Mouse (Mus musculus): Measurements from ENCODE around the gene Ccdc173. TPM values are rescaled to one million over a fixed set of nuclear protein-coding genes. Genes with fewer than 3 reads are reported as not detected.

Gene Ccdc173
- 14.0 TPM for polyA plus RNA-seq (2014; fragmentation: Illumina TruSeq; extraction: RNeasy Lipid Tissue Mini Kit (QIAGEN cat#74804))

GRCm38 (mm10) chr2:69789429-69790069 lies at the start of gene Ccdc173, which contains the start of gene Phospho2:
Ccdc173 (minus strand) TSS chr2:69789575.
Phospho2 (plus strand) TSS chr2:69789623.

DNA sequence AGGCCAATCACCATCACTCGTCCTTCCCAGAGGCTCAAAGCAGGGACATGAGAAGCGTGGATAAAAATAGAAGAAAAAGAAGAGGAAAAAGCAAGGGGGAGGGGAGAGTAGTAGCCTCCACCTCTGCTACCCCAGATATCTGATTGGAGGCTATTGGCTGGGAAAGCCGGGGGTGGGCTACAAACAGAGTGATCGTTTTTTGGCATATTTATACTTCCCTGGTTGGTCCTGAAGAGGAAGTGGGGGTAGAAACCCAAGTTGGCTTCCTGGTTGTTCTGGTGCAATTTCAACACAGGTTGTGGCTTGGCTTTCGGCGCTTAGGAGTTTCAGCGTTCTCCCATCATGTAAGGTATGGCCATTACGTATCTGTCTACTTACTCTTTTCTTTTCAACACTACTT lies 32.3 kb upstream of the Ccdc173 start, which contains the start of gene Klhl23:
TSS of gene Klhl23 (plus strand) at position 234 of the 400 bp plus-strand sequence.

GRCm38 (mm10) chr2:69722273-69722649 lies 67.1 kb downstream of the Ccdc173 start, which contains the start of gene Ppig:
Ppig (plus strand) TSS chr2:69722545.

DNA sequence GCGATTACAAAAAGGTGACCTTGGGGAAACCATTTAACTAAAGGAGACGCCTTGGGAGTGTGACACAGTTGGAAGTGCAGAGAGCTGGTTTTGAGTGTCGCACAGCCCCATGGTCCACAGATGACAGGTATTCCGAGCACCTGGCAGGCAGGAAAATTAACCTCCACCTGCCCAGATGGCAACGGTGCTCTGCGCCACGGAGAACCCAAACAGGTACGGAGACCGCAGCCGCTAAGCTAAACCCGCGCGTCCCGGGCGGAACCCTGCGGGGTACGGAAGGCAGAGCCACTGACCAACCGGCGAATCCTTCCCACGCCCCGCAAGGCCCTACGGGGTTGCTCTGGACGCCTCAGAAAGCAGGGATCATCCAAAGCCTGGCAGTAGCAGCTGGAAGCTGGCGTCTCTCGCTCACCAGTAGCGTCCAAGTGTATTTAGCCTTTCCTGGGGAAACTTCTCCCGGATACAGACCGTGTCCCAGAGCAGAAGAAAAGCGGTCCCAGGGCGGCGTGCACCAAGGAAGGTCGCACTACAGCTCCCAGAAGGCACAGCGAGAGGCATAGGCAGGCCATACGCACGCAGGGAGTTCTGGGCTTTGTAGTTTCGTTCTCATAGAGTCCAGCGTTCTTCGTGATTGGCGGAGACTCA lies 76.3 kb downstream of the Ccdc173 start, which contains the start of gene Fastkd1:
TSS of gene Fastkd1 (minus strand) at position 536 of the 645 bp plus-strand sequence.

Other genes with a start within 250 kb of the Ccdc173 start
- 0.77 TPM for gene Lrp2, start 203.5 kb downstream of the Ccdc173 start, polyA plus RNA-seq (2014; fragmentation: Illumina TruSeq; extraction: RNeasy Lipid Tissue Mini Kit (QIAGEN cat#74804))
- 30.1 TPM for gene Bbs5, start 142.4 kb downstream of the Ccdc173 start, polyA plus RNA-seq (2014; fragmentation: Illumina TruSeq; extraction: RNeasy Lipid Tissue Mini Kit (QIAGEN cat#74804))
- 0.23 TPM for gene Klhl41, start 119.5 kb downstream of the Ccdc173 start, polyA plus RNA-seq (2014; fragmentation: Illumina TruSeq; extraction: RNeasy Lipid Tissue Mini Kit (QIAGEN cat#74804))
- 43.0 TPM for gene Fastkd1, start 76.1 kb downstream of the Ccdc173 start, polyA plus RNA-seq (2014; fragmentation: Illumina TruSeq; extraction: RNeasy Lipid Tissue Mini Kit (QIAGEN cat#74804))
- gene Ppig, start 67.0 kb downstream of the Ccdc173 start, polyA plus RNA-seq (2014; fragmentation: Illumina TruSeq; extraction: RNeasy Lipid Tissue Mini Kit (QIAGEN cat#74804)): 332 TPM
- 84.5 TPM for gene Phospho2, start within 50 bp of the Ccdc173 start, polyA plus RNA-seq (2014; fragmentation: Illumina TruSeq; extraction: RNeasy Lipid Tissue Mini Kit (QIAGEN cat#74804))
- 230 TPM for gene Klhl23, start 32.4 kb upstream of the Ccdc173 start, polyA plus RNA-seq (2014; fragmentation: Illumina TruSeq; extraction: RNeasy Lipid Tissue Mini Kit (QIAGEN cat#74804))
- gene Ssb, start 72.0 kb upstream of the Ccdc173 start, polyA plus RNA-seq (2014; fragmentation: Illumina TruSeq; extraction: RNeasy Lipid Tissue Mini Kit (QIAGEN cat#74804)): 1,183 TPM
- 58.0 TPM for gene Mettl5, start 96.0 kb upstream of the Ccdc173 start, polyA plus RNA-seq (2014; fragmentation: Illumina TruSeq; extraction: RNeasy Lipid Tissue Mini Kit (QIAGEN cat#74804))
- 88.7 TPM for gene Ubr3, start 107.7 kb upstream of the Ccdc173 start, polyA plus RNA-seq (2014; fragmentation: Illumina TruSeq; extraction: RNeasy Lipid Tissue Mini Kit (QIAGEN cat#74804))
- 0.46 TPM for gene Myo3b, start 249.6 kb upstream of the Ccdc173 start, polyA plus RNA-seq (2014; fragmentation: Illumina TruSeq; extraction: RNeasy Lipid Tissue Mini Kit (QIAGEN cat#74804))